Mouse (Mus musculus) adrenal gland, postnatal 36 days (tissue): ENCODE measurements at regions not wholly inside any gene's neighbourhood (a gene's known extent, or its start where the extent isn't known, plus 50 kb on each side); places are given as distances from the start of the nearest gene placed in this dataset.

ENCODE experiments used
- DNase-seq, 2 experiments: peaks; one replicate each; pipeline ENCODE4 v3.0.0; 2021; ENCODE audit warnings: mixed read lengths in 1 of 2

GRCm38 (mm10) chr13:119268301-119268675 lies 160.1 kb upstream of the Paip1 start:
- DNase-seq: no peak

GRCm38 (mm10) chr13:119275500-119275899 lies 152.9 kb upstream of the Paip1 start:
- no peak for DNase-seq

GRCm38 (mm10) chr13:119277308-119277948 lies 151.0 kb upstream of the Paip1 start:
- DNase-seq: no peak

GRCm38 (mm10) chr13:119279449-119279848 lies 149.0 kb upstream of the Paip1 start:
- DNase-seq: no peak

- no peak for DNase-seq
These were observed 147.8 kb upstream of the Paip1 start for GRCm38 (mm10) chr13:119280622-119281021.

- peak; percentile 76 to 83 for DNase-seq
These were observed 145.0 kb upstream of the Paip1 start for GRCm38 (mm10) chr13:119283448-119283847.

- DNase-seq: no peak
These were observed 119.2 kb upstream of the Paip1 start for GRCm38 (mm10) chr13:119309238-119309637.

- no peak for DNase-seq
These were observed 118.4 kb upstream of the Paip1 start for GRCm38 (mm10) chr13:119310013-119310412.

- DNase-seq: no peak
These were observed 114.0 kb upstream of the Paip1 start for GRCm38 (mm10) chr13:119314356-119314755.

GRCm38 (mm10) chr13:119318358-119318757 lies 110.0 kb upstream of the Paip1 start:
- no peak for DNase-seq

- no peak for DNase-seq
These were observed 102.9 kb upstream of the Paip1 start for GRCm38 (mm10) chr13:119325510-119325909.

GRCm38 (mm10) chr13:119326877-119327625 lies 101.3 kb upstream of the Paip1 start:
- DNase-seq: no peak

GRCm38 (mm10) chr13:119328731-119329130 lies 99.7 kb upstream of the Paip1 start:
- no peak for DNase-seq

- DNase-seq: no peak
These were observed 96.6 kb upstream of the Paip1 start for GRCm38 (mm10) chr13:119331815-119332214.

- no peak for DNase-seq
These were observed 94.5 kb upstream of the Paip1 start for GRCm38 (mm10) chr13:119333915-119334314.

GRCm38 (mm10) chr13:119337861-119338260 lies 90.5 kb upstream of the Paip1 start:
- no peak for DNase-seq

- no peak for DNase-seq
These were observed 89.4 kb upstream of the Paip1 start for GRCm38 (mm10) chr13:119339016-119339415.

GRCm38 (mm10) chr13:119339762-119340161 lies 88.6 kb upstream of the Paip1 start:
- peak in 1 of 2 experiments; percentile 6 for DNase-seq

GRCm38 (mm10) chr13:119341833-119342232 lies 86.6 kb upstream of the Paip1 start:
- DNase-seq: peak; percentile 46 to 57

GRCm38 (mm10) chr13:119342761-119343160 lies 85.6 kb upstream of the Paip1 start:
- no peak for DNase-seq

GRCm38 (mm10) chr13:119347988-119348387 lies 80.4 kb upstream of the Paip1 start:
- no peak for DNase-seq

GRCm38 (mm10) chr13:119351346-119351745 lies 77.1 kb upstream of the Paip1 start:
- DNase-seq: no peak

GRCm38 (mm10) chr13:119358696-119359095 lies 69.7 kb upstream of the Paip1 start:
- DNase-seq: no peak

GRCm38 (mm10) chr13:119363379-119363778 lies 65.0 kb upstream of the Paip1 start:
- DNase-seq: peak; percentile 23 to 52
